Mouse (Mus musculus) G1E (cell line): Measurements from ENCODE around the gene Ntsr1. TPM values are rescaled to one million over a fixed set of nuclear protein-coding genes. Genes with fewer than 3 reads are reported as not detected.
A peak's percentile ranks its signal among the peaks of the same experiment; 100 is the strongest.

Experiments
- ATAC-seq: 2 replicates; pipeline ENCODE4 v1.8.0; 2016; ENCODE audit warnings: mild to moderate bottlenecking; ENCODE audit not compliant: insufficient number of reproducible peaks, poor library complexity, low FRiP score, severe bottlenecking; ENCODE audit errors: extremely low read depth
- DNase-seq: peaks from one replicate; pipeline ENCODE4 v3.0.0; 2012; ENCODE audit warnings: low spot score
- H3K27me3 ChIP-seq: 2 replicates; pipeline ENCODE4 v1.6.1; 2012; ENCODE audit warnings: mild to moderate bottlenecking, low read length, inconsistent platforms; ENCODE audit not compliant: insufficient read depth
- H3K36me3 ChIP-seq: replicated peaks from 2 replicates; pipeline ENCODE3; 2012; ENCODE audit warnings: mild to moderate bottlenecking, inconsistent platforms
- H3K4me1 ChIP-seq: 2 replicates; pipeline ENCODE4 v1.6.1; 2012; ENCODE audit warnings: low read depth, low read length, inconsistent platforms, mixed read lengths; ENCODE audit not compliant: insufficient read depth
- H3K4me3 ChIP-seq: 2 replicates; pipeline ENCODE4 v1.5.1; 2012; ENCODE audit warnings: low read depth, mild to moderate bottlenecking, inconsistent platforms, low read length, moderate library complexity, mixed read lengths
- H3K9me3 ChIP-seq: replicated peaks from 2 replicates; pipeline ENCODE4 v1.6.1; 2012; ENCODE audit warnings: inconsistent platforms
- CTCF ChIP-seq: IDR thresholded peaks from 2 replicates; pipeline ENCODE4 v1.5.1; 2012; ENCODE audit warnings: low read depth, low read length, inconsistent platforms, mixed read lengths
- GATA1 ChIP-seq: IDR thresholded peaks from 2 replicates; pipeline ENCODE4 v1.6.1; 2012; ENCODE audit warnings: borderline replicate concordance, low read length, inconsistent platforms, mixed read lengths
- GATA2 ChIP-seq: IDR thresholded peaks from 2 replicates; pipeline ENCODE4 v1.6.1; 2012; ENCODE audit warnings: low read depth, low read length, inconsistent platforms, borderline replicate concordance
- POLR2AphosphoS5 ChIP-seq: IDR thresholded peaks from 2 replicates; pipeline ENCODE4 v1.6.1; 2012; ENCODE audit warnings: low read depth, low read length, inconsistent platforms; ENCODE audit not compliant: insufficient replicate concordance
- TAL1 ChIP-seq: conservative IDR thresholded peaks from 2 replicates; pipeline ENCODE4 v1.6.1; 2012; ENCODE audit warnings: low read depth, low read length, inconsistent platforms, mixed read lengths
- polyA plus RNA-seq: library from polyadenylated mRNA; stranded (reverse); fragments of >175 nt; gene quantifications from 2 replicates; pipeline ENCODE4 v1.2.3, GENCODE M21; 2012
- total RNA-seq, 2 experiments: library from RNA; stranded (forward) in 1 of 2; stranded (reverse) in 1 of 2; fragments of 200-1000 nt in 1 of 2; fragments of >200 nt in 1 of 2; fragmentation: Nextera tagmentation in 1 of 2; gene quantifications; 2 replicates each; pipeline ENCODE4 v1.2.3; 2014 to 2017

Ntsr1 gene
- total and polyA plus RNA-seq, 3 experiments: 0.05 TPM; not detected in 2

GRCm38 (mm10) chr2:180460801-180461200 lies 39.0 kb upstream of the Ntsr1 start:
- DNase-seq: no peak
- H3K36me3 ChIP-seq: no peaks in the 10 kb centered on the region
- no peak for ATAC-seq

GRCm38 (mm10) chr2:180462593-180462992 lies 37.2 kb upstream of the Ntsr1 start:
- no peaks in the 10 kb centered on the region for H3K36me3 ChIP-seq
- DNase-seq: no peak
- no peaks in the 10 kb centered on the region for H3K9me3 ChIP-seq
- peaks cover 10% of the 10 kb centered on the region; the same call in 1 of the 2 replicates for H3K27me3 ChIP-seq
- no peaks in the 10 kb centered on the region for H3K4me1 ChIP-seq
- ATAC-seq: no peak
- TF ChIP-seq POLR2AphosphoS5 (no peak), CTCF (no peak), TAL1 (no peak), GATA2 (no peak), GATA1 (no peak)
- no peak overlapping the region for H3K4me3 ChIP-seq

More at GRCm38 (mm10) chr2:180460801-180461200, 39.0 kb upstream of the Ntsr1 start:
- Histone ChIP-seq H3K4me1 (no peaks in the 10 kb centered on the region), H3K4me3 (no peak overlapping the region), H3K27me3 (peaks cover 21% of the 10 kb centered on the region), H3K9me3 (no peaks in the 10 kb centered on the region)
- TF ChIP-seq GATA2 (no peak), POLR2AphosphoS5 (no peak), GATA1 (no peak), CTCF (no peak), TAL1 (no peak)

DNA sequence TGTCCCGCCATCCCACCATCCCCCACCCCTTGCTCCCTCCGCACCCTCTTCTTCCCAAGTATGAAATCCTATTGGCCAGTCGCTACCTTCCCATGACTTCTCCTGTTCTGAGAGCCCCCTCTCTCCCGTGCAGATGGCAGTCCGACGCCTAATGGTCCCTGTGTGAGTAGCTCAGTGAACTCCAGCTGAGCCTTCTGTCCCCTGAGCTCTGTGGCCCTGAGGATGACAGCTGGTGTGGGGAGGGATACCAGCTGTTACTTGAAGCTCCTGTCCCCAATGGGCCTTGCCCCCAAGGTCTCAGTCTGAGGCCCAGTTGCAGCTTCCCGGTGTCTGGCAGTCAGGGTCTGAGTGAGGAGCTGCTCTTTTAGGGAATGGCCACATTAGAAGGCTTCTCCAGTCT lies 33.3 kb upstream of the Ntsr1 start:
- no peak for DNase-seq
- no peak for TF ChIP-seq TAL1
- no peak for TF ChIP-seq GATA1
- TF ChIP-seq GATA2: no peak
- no peak for TF ChIP-seq POLR2AphosphoS5
- TF ChIP-seq CTCF: no peak
- no peaks in the 10 kb centered on the region for H3K36me3 ChIP-seq
- no peak for ATAC-seq
- no peak overlapping the region for H3K4me3 ChIP-seq
- H3K9me3 ChIP-seq: no peaks in the 10 kb centered on the region
- no peaks in the 10 kb centered on the region for H3K4me1 ChIP-seq
- H3K27me3 ChIP-seq: peaks cover 7% of the 10 kb centered on the region; the same call in 1 of the 2 replicates

DNA sequence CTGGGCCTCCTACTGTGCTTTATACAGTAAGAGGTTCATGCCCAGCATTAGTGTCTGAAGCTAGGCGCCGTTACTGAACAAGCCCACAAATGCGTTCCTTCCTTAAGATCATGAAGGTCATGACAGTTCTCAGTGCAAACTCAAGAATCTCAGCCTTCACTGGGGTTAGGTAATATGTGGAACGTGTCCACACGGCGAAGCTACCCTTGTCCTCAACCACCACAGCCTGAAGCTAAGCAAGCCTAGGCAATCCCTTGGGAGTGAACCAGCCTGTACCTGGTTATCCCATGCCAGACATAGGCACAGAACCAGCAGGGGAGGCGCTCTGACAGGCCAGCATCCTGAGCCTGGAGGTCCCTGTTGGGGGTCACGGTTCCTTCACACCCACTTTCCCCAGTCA lies 30.9 kb upstream of the Ntsr1 start:
- no peak for TF ChIP-seq TAL1
- no peak for TF ChIP-seq GATA2
- no peak for TF ChIP-seq POLR2AphosphoS5
- TF ChIP-seq CTCF: no peak
- Histone ChIP-seq H3K4me3 (no peak overlapping the region), H3K4me1 (no peaks in the 10 kb centered on the region), H3K9me3 (no peaks in the 10 kb centered on the region), H3K36me3 (no peaks in the 10 kb centered on the region), H3K27me3 (peaks cover 4% of the 10 kb centered on the region; the same call in 1 of the 2 replicates)
- DNase-seq (no peak), ATAC-seq (no peak)

GRCm38 (mm10) chr2:180469768-180470167 lies 30.0 kb upstream of the Ntsr1 start:
- no peaks in the 10 kb centered on the region for H3K9me3 ChIP-seq
- H3K27me3 ChIP-seq: no peaks in the 10 kb centered on the region; the same call in 1 of the 2 replicates
- TF ChIP-seq CTCF: no peak
- TF ChIP-seq GATA1: no peak
- no peak for TF ChIP-seq GATA2
- TF ChIP-seq POLR2AphosphoS5: no peak
- no peak for TF ChIP-seq TAL1
- H3K36me3 ChIP-seq: no peaks in the 10 kb centered on the region
- ATAC-seq (no peak), DNase-seq (no peak)
- H3K4me1 ChIP-seq: no peaks in the 10 kb centered on the region
- no peak overlapping the region for H3K4me3 ChIP-seq

DNA sequence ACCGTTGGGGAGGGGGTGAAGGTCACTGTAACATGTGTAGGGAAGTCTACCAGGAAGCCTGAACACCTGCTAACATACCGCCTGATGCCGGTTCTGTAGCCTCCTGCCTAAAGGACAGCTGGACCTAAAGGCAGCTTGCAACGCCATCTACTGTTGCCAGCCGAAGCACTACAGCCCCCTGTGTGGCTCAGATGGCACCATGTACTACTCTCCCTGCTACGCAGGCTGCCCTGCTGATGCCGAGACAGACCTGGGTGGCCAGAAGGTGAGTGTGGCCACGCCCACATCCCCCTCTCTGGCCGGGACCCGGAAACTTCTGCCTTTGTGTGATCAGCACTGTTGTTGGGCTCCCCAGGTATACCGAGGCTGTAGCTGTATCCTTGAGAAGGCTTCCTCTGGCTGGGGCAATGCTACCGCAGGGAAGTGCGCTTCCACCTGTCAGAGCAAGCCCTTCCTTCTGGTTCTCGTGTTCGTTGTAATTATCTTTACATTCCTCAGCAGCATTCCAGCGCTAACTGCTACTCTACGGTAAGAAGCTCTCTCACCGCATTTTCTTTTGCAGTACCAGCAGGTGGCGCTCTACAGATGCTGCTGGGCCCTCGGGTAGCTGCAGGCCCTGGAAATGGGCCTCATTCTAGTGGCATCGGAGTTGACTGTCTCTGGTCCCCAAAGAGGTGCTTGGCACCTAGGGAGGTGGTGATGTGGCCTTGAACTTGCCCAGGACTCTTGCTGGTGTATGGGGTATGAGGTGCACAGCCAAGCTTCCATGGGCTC lies 27.3 kb upstream of the Ntsr1 start:
- Histone ChIP-seq H3K9me3 (no peaks in the 10 kb centered on the region), H3K4me3 (no peak overlapping the region), H3K36me3 (no peaks in the 10 kb centered on the region), H3K4me1 (peaks cover 2% of the 10 kb centered on the region; the same call in 1 of the 2 replicates), H3K27me3 (no peaks in the 10 kb centered on the region)
- ATAC-seq (no peak), DNase-seq (no peak)
- no peak for TF ChIP-seq GATA2
- peak; percentile 75 for TF ChIP-seq CTCF
